Mouse (Mus musculus) limb, embryonic 11.5 days (tissue): ENCODE results near the gene Pbld2. TPM values are rescaled to one million over a fixed set of nuclear protein-coding genes. Genes with fewer than 3 reads are reported as not detected.

Source experiments
- ATAC-seq: fragments of 200-750 bp; cut with Nextera tagmentation; 2 replicates; pipeline ENCODE4 v1.8.0; 2017; ENCODE audit warnings: low read depth; ENCODE audit not compliant: insufficient number of reproducible peaks, low FRiP score, low TSS enrichment
- DNase-seq: peaks from one replicate; pipeline ENCODE4 v3.0.0-alpha.2; 2015; ENCODE audit warnings: low spot score
- H3K27ac ChIP-seq: fragments of 300-500 bp; sonication (generic); replicated peaks from 2 replicates; pipeline ENCODE4 v1.5.1; 2014; ENCODE audit warnings: low read depth, mild to moderate bottlenecking, low read length
- H3K27me3 ChIP-seq: fragments of 300-500 bp; sonication (generic); 2 replicates; pipeline ENCODE4 v1.6.1; 2014; ENCODE audit warnings: mild to moderate bottlenecking, low read length, mixed read lengths; ENCODE audit not compliant: control insufficient read depth, insufficient read depth
- H3K36me3 ChIP-seq: fragments of 300-500 bp; sonication (generic); 2 replicates; pipeline ENCODE4 v1.6.1; 2014; ENCODE audit warnings: mild to moderate bottlenecking, low read length, moderate library complexity, mixed read lengths; ENCODE audit not compliant: control insufficient read depth, insufficient read depth
- H3K4me1 ChIP-seq: fragments of 300-500 bp; sonication (generic); 2 replicates; pipeline ENCODE4 v1.6.1; 2014; ENCODE audit warnings: low read length, mixed read lengths; ENCODE audit not compliant: control insufficient read depth, insufficient read depth
- H3K4me2 ChIP-seq: fragments of 300-500 bp; sonication (generic); 2 replicates; pipeline ENCODE4 v1.6.1; 2014; ENCODE audit warnings: low read depth, mild to moderate bottlenecking, moderate library complexity; ENCODE audit not compliant: severe bottlenecking
- H3K4me3 ChIP-seq: fragments of 300-500 bp; sonication (generic); 2 replicates; pipeline ENCODE4 v1.5.1; 2014; ENCODE audit warnings: low read depth, low read length
- H3K9ac ChIP-seq: fragments of 300-500 bp; sonication (generic); 2 replicates; pipeline ENCODE4 v1.6.1; 2014; ENCODE audit warnings: mild to moderate bottlenecking, low read length
- H3K9me3 ChIP-seq: fragments of 300-500 bp; sonication (generic); 2 replicates; pipeline ENCODE4 v1.6.1; 2016; ENCODE audit warnings: low read length; ENCODE audit not compliant: control insufficient read depth
- WGBS: fragments of 180-500 bp; shearing (Covaris S2); extraction: QIAGEN DNeasy Blood & Tissue Kit; methylation state at CpG from one replicate; pipeline ENCODE4 v1.1.7; 2014; 5-methylcytosine and 5-hydroxymethylcytosine counted together
- polyA plus RNA-seq: library from polyadenylated mRNA; unstranded; fragments of >200 nt; fragmentation: Nextera tagmentation; extraction: Ambion mirVana; gene quantifications from 2 replicates; pipeline ENCODE4 v1.2.1, GENCODE M21; 2014

The Pbld2 gene
- polyA plus RNA-seq, 1 experiment from 2014 or later = 0.73 TPM

- Histone ChIP-seq H3K4me3 (no peak overlapping the region), H3K9ac (no peak overlapping the region), H3K36me3 (no peaks in the 10 kb centered on the region), H3K4me1 (peaks cover 5% of the 10 kb centered on the region), H3K27ac (no peak overlapping the region), H3K9me3 (no peaks in the 10 kb centered on the region), H3K27me3 (no peaks in the 10 kb centered on the region), H3K4me2 (no peak overlapping the region)
- 86% methylated on average over 10 of the region's 10 CpGs for WGBS
- DNase-seq = no peak
- no peak for ATAC-seq
These were observed 3.5 kb downstream of the Pbld2 start for GRCm38 (mm10) chr10:63027376-63028161.

- no peak overlapping the region for H3K4me3 ChIP-seq
- H3K27ac ChIP-seq = no peak overlapping the region
- no peaks in the 10 kb centered on the region for H3K36me3 ChIP-seq
- 76% methylated on average over 4 of the region's 4 CpGs for WGBS
- H3K27me3 ChIP-seq = no peaks in the 10 kb centered on the region
- H3K9ac ChIP-seq = no peak overlapping the region
- H3K9me3 ChIP-seq = no peaks in the 10 kb centered on the region
- DNase-seq = no peak
- ATAC-seq = no peak
- H3K4me1 ChIP-seq = peaks cover 5% of the 10 kb centered on the region
- H3K4me2 ChIP-seq = no peak overlapping the region
These were observed 4.3 kb downstream of the Pbld2 start for GRCm38 (mm10) chr10:63028396-63028795.

- Histone ChIP-seq H3K4me2 (no peak overlapping the region), H3K4me1 (no peaks in the 10 kb centered on the region), H3K27ac (no peak overlapping the region), H3K9me3 (no peaks in the 10 kb centered on the region), H3K9ac (no peak overlapping the region), H3K27me3 (no peaks in the 10 kb centered on the region), H3K4me3 (no peak overlapping the region), H3K36me3 (no peaks in the 10 kb centered on the region)
- ATAC-seq (no peak), DNase-seq (no peak)
- WGBS = 83% methylated on average over 3 of the region's 3 CpGs
These were observed 8.2 kb downstream of the Pbld2 start for GRCm38 (mm10) chr10:63032267-63032666.

GRCm38 (mm10) chr10:63032956-63033355 lies 8.8 kb downstream of the Pbld2 start:
- 77% methylated on average over 3 of the region's 3 CpGs for WGBS
- H3K4me2 ChIP-seq = no peak overlapping the region
- H3K4me3 ChIP-seq = no peak overlapping the region
- no peaks in the 10 kb centered on the region for H3K4me1 ChIP-seq
- no peaks in the 10 kb centered on the region for H3K36me3 ChIP-seq
- DNase-seq (no peak), ATAC-seq (no peak)
- no peak overlapping the region for H3K9ac ChIP-seq
- no peak overlapping the region for H3K27ac ChIP-seq
- no peaks in the 10 kb centered on the region for H3K27me3 ChIP-seq
- no peaks in the 10 kb centered on the region for H3K9me3 ChIP-seq

GRCm38 (mm10) chr10:63038571-63039320 lies 14.6 kb downstream of the Pbld2 start:
- no peaks in the 10 kb centered on the region for H3K9me3 ChIP-seq
- ATAC-seq (no peak), DNase-seq (no peak)
- H3K4me3 ChIP-seq = no peak overlapping the region
- H3K36me3 ChIP-seq = no peaks in the 10 kb centered on the region
- no peak overlapping the region for H3K9ac ChIP-seq
- 81% methylated on average over 14 of the region's 14 CpGs for WGBS
- no peaks in the 10 kb centered on the region for H3K4me1 ChIP-seq
- no peak overlapping the region for H3K27ac ChIP-seq
- no peak overlapping the region for H3K4me2 ChIP-seq
- H3K27me3 ChIP-seq = no peaks in the 10 kb centered on the region

GRCm38 (mm10) chr10:63039867-63040628 lies 15.9 kb downstream of the Pbld2 start:
- Histone ChIP-seq H3K9me3 (no peaks in the 10 kb centered on the region), H3K27me3 (no peaks in the 10 kb centered on the region), H3K4me2 (no peak overlapping the region), H3K27ac (no peak overlapping the region), H3K4me1 (no peaks in the 10 kb centered on the region), H3K9ac (no peak overlapping the region), H3K36me3 (no peaks in the 10 kb centered on the region), H3K4me3 (no peak overlapping the region)
- no peak for ATAC-seq
- 79% methylated on average over 5 of the region's 5 CpGs for WGBS
- DNase-seq = no peak

GRCm38 (mm10) chr10:63043154-63043553 lies 19.0 kb downstream of the Pbld2 start:
- H3K9me3 ChIP-seq = no peaks in the 10 kb centered on the region
- H3K4me1 ChIP-seq = no peaks in the 10 kb centered on the region
- H3K27ac ChIP-seq = no peak overlapping the region
- H3K4me3 ChIP-seq = no peak overlapping the region
- ATAC-seq = no peak
- no peaks in the 10 kb centered on the region for H3K27me3 ChIP-seq
- H3K4me2 ChIP-seq = no peak overlapping the region
- no peak overlapping the region for H3K9ac ChIP-seq
- 72% methylated on average over 3 of the region's 3 CpGs for WGBS
- DNase-seq = no peak
- H3K36me3 ChIP-seq = no peaks in the 10 kb centered on the region

GRCm38 (mm10) chr10:63047751-63048150 lies 23.6 kb downstream of the Pbld2 start:
- Histone ChIP-seq H3K27me3 (no peaks in the 10 kb centered on the region), H3K36me3 (no peaks in the 10 kb centered on the region), H3K9ac (no peak overlapping the region), H3K4me3 (no peak overlapping the region), H3K4me1 (no peaks in the 10 kb centered on the region), H3K27ac (no peak overlapping the region), H3K9me3 (no peaks in the 10 kb centered on the region), H3K4me2 (no peak overlapping the region)
- 91% methylated on average over 8 of the region's 8 CpGs for WGBS
- ATAC-seq (no peak), DNase-seq (no peak)
